ENCODE assay signal across 16 mouse cellular contexts in the genomic region with DNA sequence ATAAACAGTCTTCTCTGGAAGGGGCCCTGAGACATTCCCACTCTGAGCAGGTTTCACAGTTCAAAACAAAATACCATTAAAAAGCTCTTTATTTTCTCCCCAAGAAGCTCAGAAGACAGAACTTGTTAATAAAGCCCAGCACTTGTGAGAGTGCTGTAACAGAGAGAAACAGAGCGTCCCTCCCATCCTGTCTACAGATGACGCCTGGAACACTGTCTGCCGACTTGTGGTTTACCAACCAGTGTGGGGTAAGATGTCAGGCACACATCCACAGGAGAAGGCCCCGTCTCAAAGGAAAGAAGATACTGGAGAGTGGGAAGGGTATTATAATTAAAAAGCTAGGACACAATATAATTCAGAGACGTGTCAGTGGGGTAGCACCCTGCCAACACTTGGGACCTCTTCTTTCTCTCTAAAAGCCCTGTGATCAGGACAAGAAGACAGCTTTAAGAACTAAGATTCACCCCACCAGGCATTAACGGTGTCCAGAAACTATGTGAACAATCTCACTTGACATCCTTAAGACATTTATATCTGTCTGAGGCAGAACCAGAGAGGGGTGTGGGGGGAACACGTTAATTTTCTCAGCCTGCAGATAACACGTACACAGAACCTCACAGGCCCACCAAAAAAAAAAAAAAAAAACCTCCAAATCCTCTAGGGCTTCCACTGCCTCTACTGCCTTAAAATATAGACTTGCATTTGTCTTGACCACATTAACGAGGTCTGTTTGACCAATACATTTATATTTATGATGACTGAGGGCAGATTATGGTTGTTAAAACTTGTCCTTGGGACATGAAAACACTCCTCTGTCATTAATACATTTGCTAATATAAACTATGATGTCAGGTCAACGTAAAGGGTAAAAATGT. TPM values are rescaled to one million over a fixed set of nuclear protein-coding genes. Genes with fewer than 3 reads are reported as not detected.
DNase-seq lines count a peak whose midpoint lies in the region; ATAC-seq and TF ChIP-seq lines count a peak whose summit lies in the region.
"Had no signal": no experiment of that assay in that cellular context is flagged by ENCODE, and none has a peak within 500 bp of the region (broad histone marks: within the 10 kb centered on the region; RNA-seq: fewer than 3 reads in every experiment).

No protein-coding gene starts in this region.

- peak; percentile 69 for TF ChIP-seq EP300 in liver, embryonic 14.5 days (IDR thresholded peaks at IDR 0.05; ENCODE audit: low read depth)

- H3K27ac ChIP-seq in lung, embryonic 14.5 days (ENCODE audit: low read depth): no peak overlapping the region
- peak overlapping the region; percentile 62 for H3K27ac ChIP-seq in liver, embryonic 14.5 days
- peak overlapping the region; percentile 63 for H3K27ac ChIP-seq in stomach, embryonic 15.5 days
- H3K27ac ChIP-seq: heart, embryonic 15.5 days; hindbrain, embryonic 12.5 days; midbrain, embryonic 10.5 days had no signal

- no peak for TF ChIP-seq CTCF in lung, embryonic 14.5 days (IDR thresholded peaks at IDR 0.05; ENCODE audit: low read depth)
- TF ChIP-seq CTCF in liver, embryonic 14.5 days (IDR thresholded peaks at IDR 0.05; ENCODE audit: low read depth): no peak

- peaks cover 11% of the 10 kb centered on the region; the same call in 1 of the 2 replicates for H3K27me3 ChIP-seq in lung, embryonic 14.5 days (ENCODE audit: insufficient read depth, low read length)
- no peaks in the 10 kb centered on the region for H3K27me3 ChIP-seq in liver, embryonic 14.5 days (ENCODE audit: control insufficient read depth, insufficient read depth, low read length)
- peaks cover 11% of the 10 kb centered on the region for H3K27me3 ChIP-seq in stomach, embryonic 15.5 days (replicated peaks)

- H3K9ac ChIP-seq in lung, embryonic 14.5 days: no peak overlapping the region
- no peak overlapping the region for H3K9ac ChIP-seq in liver, embryonic 14.5 days (replicated peaks)
- no peak overlapping the region for H3K9ac ChIP-seq in stomach, embryonic 15.5 days
- H3K9ac ChIP-seq: heart, embryonic 15.5 days; hindbrain, embryonic 12.5 days had no signal

- 24% methylated on average over 10 of the region's 10 CpGs for WGBS in lung, embryonic 14.5 days
- WGBS in liver, embryonic 14.5 days (ENCODE audit: insufficient replicate concordance): 20% methylated on average over 10 of the region's 10 CpGs
- 31% methylated on average over 10 of the region's 10 CpGs for WGBS in stomach, embryonic 15.5 days

- H3K9me3 ChIP-seq in lung, embryonic 14.5 days (ENCODE audit: low read depth, low read length): no peaks in the 10 kb centered on the region
- H3K9me3 ChIP-seq in liver, embryonic 14.5 days (ENCODE audit: control insufficient read depth, low read length): no peaks in the 10 kb centered on the region
- H3K9me3 ChIP-seq in stomach, embryonic 15.5 days: no peaks in the 10 kb centered on the region
- H3K9me3 ChIP-seq: heart, embryonic 15.5 days; hindbrain, embryonic 12.5 days; midbrain, embryonic 10.5 days had no signal

- H3K4me1 ChIP-seq in lung, embryonic 14.5 days (ENCODE audit: insufficient read depth): peaks cover 13% of the 10 kb centered on the region
- H3K4me1 ChIP-seq in liver, embryonic 14.5 days (replicated peaks; ENCODE audit: control insufficient read depth in 2 of 2, insufficient read depth in 2 of 2, low read length in 1 of 2): peaks cover 7 to 34% of the 10 kb centered on the region in 2 experiments
- 0 out of 2 replicates have a peak, but pooled peaks cover 8% of the 10 kb centered on the region for H3K4me1 ChIP-seq in stomach, embryonic 15.5 days
- H3K4me1 ChIP-seq: heart, embryonic 15.5 days had no signal

- no peaks in the 10 kb centered on the region for H3K36me3 ChIP-seq in lung, embryonic 14.5 days (ENCODE audit: insufficient read depth)
- H3K36me3 ChIP-seq in liver, embryonic 14.5 days (replicated peaks; ENCODE audit: control insufficient read depth, insufficient read depth, low read depth): no peaks in the 10 kb centered on the region
- H3K36me3 ChIP-seq in stomach, embryonic 15.5 days: no peaks in the 10 kb centered on the region
- H3K36me3 ChIP-seq: heart, embryonic 15.5 days; hindbrain, embryonic 12.5 days; midbrain, embryonic 10.5 days had no signal

- ATAC-seq in lung, embryonic 14.5 days (ENCODE audit: insufficient read depth): no peak; the same call in 1 of the 2 replicates
- ATAC-seq in common myeloid progenitor, adult 5-6 weeks (replicated peaks; ENCODE audit: low read depth, poor library complexity, severe bottlenecking): peak; percentile 72
- ATAC-seq in liver, embryonic 14.5 days (ENCODE audit: insufficient read depth): peak; percentile 84
- peak; percentile 38; the same call in 1 of the 2 replicates for ATAC-seq in stomach, embryonic 15.5 days (ENCODE audit: insufficient read depth, low FRiP score, low read depth)
- ATAC-seq: CD4-positive, CD25-positive, alpha-beta regulatory T cell, adult 4 months; forebrain, embryonic 14.5 days had no signal

- H3K4me2 ChIP-seq in lung, embryonic 14.5 days: peak overlapping the region; percentile 25; the same call in 1 of the 2 replicates
- peak overlapping the region; percentile 1; the same call in 1 of the 2 replicates for H3K4me2 ChIP-seq in liver, embryonic 14.5 days (ENCODE audit: low read depth)
- H3K4me2 ChIP-seq in stomach, embryonic 15.5 days: no peak overlapping the region
- H3K4me2 ChIP-seq: heart, embryonic 15.5 days; hindbrain, embryonic 12.5 days had no signal

- no peak overlapping the region for H3K4me3 ChIP-seq in lung, embryonic 14.5 days (ENCODE audit: low read depth, low read length)
- no peak overlapping the region for H3K4me3 ChIP-seq in liver, embryonic 14.5 days (ENCODE audit: insufficient read depth in 1 of 2, low read depth in 2 of 2, low read length in 2 of 2)
- no peak overlapping the region for H3K4me3 ChIP-seq in stomach, embryonic 15.5 days (replicated peaks)
- H3K4me3 ChIP-seq: heart, embryonic 15.5 days; hindbrain, embryonic 12.5 days; midbrain, embryonic 10.5 days had no signal

- peak; percentile 38 for DNase-seq in lung, embryonic 14.5 days
- no peak for DNase-seq in lung, postnatal 14 days
- DNase-seq in liver, embryonic 14.5 days (ENCODE audit: low read depth in 3 of 3, low spot score in 3 of 3): no peak
- DNase-seq in right cerebral cortex, postnatal 25 days: no peak
- no peak for DNase-seq in cerebellum, adult 18-20 months
- DNase-seq in thymus, postnatal 0 days (ENCODE audit: low spot score): no peak
- DNase-seq: adrenal gland, postnatal 10 days; cerebellum, adult 9-10 months; thymus, adult 2 months had no signal

RNA-seq across cellular contexts. Expression of a gene that starts 29.6 kb away (rescaled TPM):
- not detected in 2 replicates for polyA plus RNA-seq in lung, embryonic 14.5 days (2014; fragmentation: Nextera tagmentation; extraction: Ambion mirVana)
- not detected in 2 replicates for total RNA-seq in common myeloid progenitor, adult 5-6 weeks (2017)
- polyA plus RNA-seq in liver, embryonic 14.5 days (2012; rRNA removed): 10.2 and 10.3 TPM in 2 replicates
- polyA plus RNA-seq in liver, embryonic 14.5 days (2014; fragmentation: Nextera tagmentation; extraction: Ambion mirVana): 22.6 and 28.6 TPM in 2 replicates
- polyA plus RNA-seq in stomach, embryonic 15.5 days (2015; fragmentation: Nextera tagmentation; extraction: Ambion mirVana): 0.83 and 2.0 TPM in 2 replicates
- polyA plus RNA-seq in thymus, postnatal 0 days (2015; fragmentation: Nextera tagmentation; extraction: Ambion mirVana): 1.7 and 2.0 TPM in 2 replicates
- polyA plus RNA-seq: forebrain, embryonic 14.5 days; heart, embryonic 15.5 days; hindbrain, embryonic 12.5 days; midbrain, embryonic 10.5 days had no signal

RNA-seq across cellular contexts. Expression of a gene that starts 49.1 kb away (rescaled TPM):
- 27.8 and 28.2 TPM in 2 replicates for polyA plus RNA-seq in lung, embryonic 14.5 days (2014; fragmentation: Nextera tagmentation; extraction: Ambion mirVana)
- total RNA-seq in common myeloid progenitor, adult 5-6 weeks (2017): 4.6 and 10.8 TPM in 2 replicates
- 2.7 and 3.1 TPM in 2 replicates for polyA plus RNA-seq in liver, embryonic 14.5 days (2012; rRNA removed)
- 3.5 and 3.9 TPM in 2 replicates for polyA plus RNA-seq in liver, embryonic 14.5 days (2014; fragmentation: Nextera tagmentation; extraction: Ambion mirVana)
- polyA plus RNA-seq in stomach, embryonic 15.5 days (2015; fragmentation: Nextera tagmentation; extraction: Ambion mirVana): 23.2 and 23.4 TPM in 2 replicates
- 5.4 and 5.8 TPM in 2 replicates for polyA plus RNA-seq in thymus, postnatal 0 days (2015; fragmentation: Nextera tagmentation; extraction: Ambion mirVana)
- polyA plus RNA-seq: CD4-positive, CD25-positive, alpha-beta regulatory T cell, adult 4 months had no signal
